Mouse (Mus musculus) myocyte (in vitro differentiated cells): ENCODE data around the gene Sstr3. TPM values are rescaled to one million over a fixed set of nuclear protein-coding genes. Genes with fewer than 3 reads are reported as not detected.

Experiments
- H3K27me3 ChIP-seq: one replicate; pipeline ENCODE4 v1.6.1; 2011; ENCODE audit not compliant: control insufficient read depth, insufficient read depth, insufficient read length
- H3K36me3 ChIP-seq: one replicate; pipeline ENCODE4 v1.6.1; 2011; ENCODE audit not compliant: control insufficient read depth, insufficient read depth
- H3K4me2 ChIP-seq: one replicate; pipeline ENCODE4 v1.6.1; 2011; ENCODE audit warnings: low read depth, control low read depth
- H3K4me3 ChIP-seq: one replicate; pipeline ENCODE4 v1.5.1; 2011; ENCODE audit warnings: mild to moderate bottlenecking, control low read depth, moderate library complexity
- H3K79me2 ChIP-seq: one replicate; pipeline ENCODE4 v1.6.1; 2011; ENCODE audit not compliant: control insufficient read depth, insufficient read depth
- H3ac ChIP-seq: one replicate; pipeline ENCODE4 v1.6.1; 2011; ENCODE audit not compliant: control insufficient read depth, insufficient read length
- CEBPB ChIP-seq: IDR thresholded peaks from 2 replicates; pipeline ENCODE4 v1.6.1; 2011; ENCODE audit warnings: mild to moderate bottlenecking, moderate library complexity; ENCODE audit not compliant: poor library complexity, insufficient read depth, severe bottlenecking
- E2F4 ChIP-seq: IDR thresholded peaks from one replicate; pipeline ENCODE4 v1.6.1; 2011; ENCODE audit warnings: mild to moderate bottlenecking, control low read depth, moderate library complexity; ENCODE audit not compliant: insufficient read depth
- MAX ChIP-seq: IDR thresholded peaks from one replicate; pipeline ENCODE4 v1.6.1; 2011; ENCODE audit warnings: low read depth, mild to moderate bottlenecking, control low read depth
- MYOD1 ChIP-seq, 3 experiments: IDR thresholded peaks; one replicate each; pipeline ENCODE4 v1.6.1; 2011; ENCODE audit warnings: control low read depth in 2 of 3, low read depth in 2 of 3, mild to moderate bottlenecking in 2 of 3, moderate library complexity in 1 of 3; ENCODE audit not compliant: insufficient read length in 2 of 3, control insufficient read depth in 1 of 3
- MYOG ChIP-seq, 3 experiments: IDR thresholded peaks; one replicate each; pipeline ENCODE4 v1.6.1; 2011; ENCODE audit warnings: control low read depth in 2 of 3, low read depth in 2 of 3, mild to moderate bottlenecking in 2 of 3; ENCODE audit not compliant: insufficient read length in 2 of 3, control insufficient read depth in 1 of 3, insufficient read depth in 1 of 3
- POLR2A ChIP-seq: IDR thresholded peaks from one replicate; pipeline ENCODE4 v1.6.1; 2011; ENCODE audit warnings: low read depth, mild to moderate bottlenecking, control low read depth, moderate library complexity; ENCODE audit not compliant: insufficient read length
- POLR2AphosphoS2 ChIP-seq: IDR thresholded peaks from one replicate; pipeline ENCODE4 v1.6.1; 2011; ENCODE audit warnings: low read depth, control low read depth; ENCODE audit not compliant: insufficient read length
- REST ChIP-seq: IDR thresholded peaks from one replicate; pipeline ENCODE4 v1.6.1; 2011; ENCODE audit warnings: mild to moderate bottlenecking, control low read depth, moderate library complexity; ENCODE audit not compliant: insufficient read depth, insufficient read length
- SRF ChIP-seq: IDR thresholded peaks from one replicate; pipeline ENCODE4 v1.6.1; 2011; ENCODE audit warnings: low read depth; ENCODE audit not compliant: control insufficient read depth, insufficient read length
- TCF12 ChIP-seq: IDR thresholded peaks from one replicate; pipeline ENCODE4 v1.6.1; 2011; ENCODE audit warnings: mild to moderate bottlenecking, control low read depth; ENCODE audit not compliant: poor library complexity, insufficient read depth, severe bottlenecking
- TCF3 ChIP-seq: IDR thresholded peaks from one replicate; pipeline ENCODE4 v1.6.1; 2011; ENCODE audit warnings: low read depth, control low read depth; ENCODE audit not compliant: insufficient read length
- USF1 ChIP-seq: IDR thresholded peaks from one replicate; pipeline ENCODE4 v1.6.1; 2011; ENCODE audit warnings: low read depth, mild to moderate bottlenecking, control low read depth, moderate library complexity
- polyA plus RNA-seq: library from polyadenylated mRNA; unstranded; fragments of >200 nt; fragmentation: generic; extraction: Trizol; gene quantifications from one replicate; pipeline ENCODE4 v1.2.1, GENCODE M21; 2012; ENCODE audit warnings: missing spikeins

Sstr3 gene
- polyA plus RNA-seq, 1 experiment: not detected

GRCm38 (mm10) chr15:78567608-78568120 lies 23.2 kb upstream of the Sstr3 start:
- no peak overlapping the region for H3K4me2 ChIP-seq
- no peaks in the 10 kb centered on the region for H3K36me3 ChIP-seq
- peaks cover 74% of the 10 kb centered on the region for H3K27me3 ChIP-seq
- TF ChIP-seq E2F4 (no peak), CEBPB (no peak)
- no peak overlapping the region for H3K4me3 ChIP-seq
- H3K79me2 ChIP-seq: no peaks in the 10 kb centered on the region
- no peak overlapping the region for H3ac ChIP-seq

- no peaks in the 10 kb centered on the region for H3K79me2 ChIP-seq
- H3K27me3 ChIP-seq: peaks cover 57% of the 10 kb centered on the region
- no peak overlapping the region for H3K4me3 ChIP-seq
- no peak overlapping the region for H3K4me2 ChIP-seq
- H3ac ChIP-seq: no peak overlapping the region
- no peaks in the 10 kb centered on the region for H3K36me3 ChIP-seq
- TF ChIP-seq TCF12 (no peak), MAX (no peak), POLR2A (no peak), TCF3 (no peak), POLR2AphosphoS2 (no peak), USF1 (no peak), MYOG (IDR thresholded peaks at IDR 0.05; ENCODE audit: control insufficient read depth in 1 of 3, insufficient read depth in 1 of 3, insufficient read length in 2 of 3, low read depth in 2 of 3) (no peak), CEBPB (no peak), REST (no peak), SRF (no peak), MYOD1 (IDR thresholded peaks at IDR 0.05; ENCODE audit: control insufficient read depth in 1 of 3, insufficient read length in 2 of 3, low read depth in 2 of 3) (no peak), E2F4 (no peak)
Measured at GRCm38 (mm10) chr15:78564764-78565435, 20.4 kb upstream of the Sstr3 start.

- Histone ChIP-seq H3K4me3 (no peak overlapping the region), H3K36me3 (no peaks in the 10 kb centered on the region), H3ac (no peak overlapping the region), H3K27me3 (peaks cover 51% of the 10 kb centered on the region), H3K4me2 (no peak overlapping the region), H3K79me2 (no peaks in the 10 kb centered on the region)
- TF ChIP-seq POLR2A (no peak), USF1 (no peak), E2F4 (no peak), REST (no peak), MYOD1 (IDR thresholded peaks at IDR 0.05; ENCODE audit: control insufficient read depth in 1 of 3, insufficient read length in 2 of 3, low read depth in 2 of 3) (no peak), MAX (no peak), POLR2AphosphoS2 (no peak), CEBPB (no peak)
Measured at GRCm38 (mm10) chr15:78563937-78564336, 19.5 kb upstream of the Sstr3 start.

- TF ChIP-seq MYOD1 (IDR thresholded peaks at IDR 0.05; ENCODE audit: control insufficient read depth in 1 of 3, insufficient read length in 2 of 3, low read depth in 2 of 3) (no peak), TCF3 (no peak), POLR2A (no peak), REST (no peak), SRF (no peak), TCF12 (no peak), POLR2AphosphoS2 (no peak), USF1 (no peak), MYOG (IDR thresholded peaks at IDR 0.05; ENCODE audit: control insufficient read depth in 1 of 3, insufficient read depth in 1 of 3, insufficient read length in 2 of 3, low read depth in 2 of 3) (no peak), CEBPB (no peak), MAX (no peak), E2F4 (no peak)
- no peak overlapping the region for H3K4me2 ChIP-seq
- H3ac ChIP-seq: no peak overlapping the region
- no peaks in the 10 kb centered on the region for H3K36me3 ChIP-seq
- H3K79me2 ChIP-seq: no peaks in the 10 kb centered on the region
- H3K27me3 ChIP-seq: peaks cover 51% of the 10 kb centered on the region
- no peak overlapping the region for H3K4me3 ChIP-seq
Measured at GRCm38 (mm10) chr15:78563344-78563743, 18.9 kb upstream of the Sstr3 start.
